Mouse (Mus musculus) gastrocnemius, postnatal 25 days (tissue): Measurements from ENCODE around the gene Vav3. TPM values are rescaled to one million over a fixed set of nuclear protein-coding genes. Genes with fewer than 3 reads are reported as not detected.

Experiments used
- DNase-seq: peaks from one replicate; pipeline ENCODE4 v3.0.0; 2022
- long read RNA-seq, 2 experiments: library from polyadenylated mRNA; stranded (forward); transcript quantifications; one replicate each; pipeline ENCODE4 v2.0.0; 2021
- total RNA-seq, 2 experiments: library from RNA; stranded (reverse); gene quantifications; 1 replicate in 1 of 2; 2 replicates in 1 of 2; pipeline ENCODE4 v1.2.3; 2021

Vav3 gene
- 1 to 10 TPM; 2.2 to 3.7 TPM for total RNA-seq
- long read RNA-seq, experiment 1, result 0 reads
- long read RNA-seq, experiment 2, full-length matches to known transcripts, result 2 of 3 reads
- long read RNA-seq, experiment 2, partial matches to known transcripts, result 0 of 3 reads
- long read RNA-seq, experiment 2, other reads (novel, unspliced or antisense), result 1 of 3 reads

DNA sequence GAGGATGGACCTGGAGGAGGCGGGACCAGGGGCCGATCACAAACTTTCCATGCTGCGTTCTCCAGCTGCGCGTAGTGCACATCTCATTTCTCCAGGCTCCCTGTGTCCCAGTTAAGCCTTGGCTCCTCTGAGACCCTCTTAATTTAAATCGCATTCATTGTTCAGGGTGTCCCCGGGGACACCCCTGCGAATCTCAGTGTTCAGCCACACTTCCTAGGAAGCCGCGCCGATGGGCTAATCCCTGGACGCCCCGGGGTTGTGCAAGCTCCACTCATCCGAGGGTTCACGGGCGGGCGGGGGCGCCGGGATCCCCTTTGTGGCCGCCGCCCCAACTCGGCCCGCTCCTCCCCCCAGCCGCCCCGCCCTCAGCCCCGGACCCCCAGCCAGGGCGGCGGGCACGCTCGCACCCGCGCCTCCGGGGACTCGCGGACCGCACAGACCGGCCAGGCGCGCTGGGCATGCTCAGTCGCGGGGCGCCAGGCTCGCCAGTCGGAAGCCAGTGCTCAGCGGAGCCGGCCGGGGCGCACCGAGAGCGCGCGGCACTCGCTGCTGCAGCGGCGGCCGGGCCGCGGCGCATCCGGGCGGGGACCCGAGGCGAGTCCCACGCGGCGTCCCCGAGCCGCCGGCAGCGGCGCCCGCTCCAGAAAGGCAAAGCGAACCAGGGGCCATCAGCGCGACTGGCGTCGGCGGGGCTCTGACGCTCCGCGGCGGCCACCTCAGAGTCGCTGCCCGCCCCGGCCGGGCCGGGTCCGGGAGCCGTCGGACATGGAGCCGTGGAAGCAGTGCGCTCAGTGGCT, at the start of gene Vav3:
TSS of gene Vav3 (plus strand) at position 380 of the 797 bp plus-strand sequence.
- DNase-seq, result peak; percentile 59

DNA sequence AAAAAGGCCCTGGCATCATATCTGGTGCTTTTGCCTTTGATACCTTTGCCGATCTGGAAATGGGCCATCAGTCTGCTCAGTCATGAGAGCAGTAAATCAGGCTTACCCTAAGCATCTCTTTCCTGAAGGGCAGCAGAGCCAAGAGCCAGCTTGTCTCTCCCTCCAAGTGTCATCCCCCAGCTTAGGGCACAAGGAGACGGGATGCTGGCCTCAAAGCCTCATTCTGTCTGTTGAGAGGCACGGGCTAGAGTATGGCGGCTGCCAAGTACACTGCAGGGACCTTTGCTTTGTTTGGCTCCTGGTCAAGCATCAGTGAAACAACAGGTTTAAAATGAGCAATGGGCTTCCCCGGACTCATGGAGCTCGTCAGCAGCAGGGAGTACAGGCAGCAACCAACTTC, 41.6 kb upstream of the Vav3 start:
- DNase-seq, result no peak

DNA sequence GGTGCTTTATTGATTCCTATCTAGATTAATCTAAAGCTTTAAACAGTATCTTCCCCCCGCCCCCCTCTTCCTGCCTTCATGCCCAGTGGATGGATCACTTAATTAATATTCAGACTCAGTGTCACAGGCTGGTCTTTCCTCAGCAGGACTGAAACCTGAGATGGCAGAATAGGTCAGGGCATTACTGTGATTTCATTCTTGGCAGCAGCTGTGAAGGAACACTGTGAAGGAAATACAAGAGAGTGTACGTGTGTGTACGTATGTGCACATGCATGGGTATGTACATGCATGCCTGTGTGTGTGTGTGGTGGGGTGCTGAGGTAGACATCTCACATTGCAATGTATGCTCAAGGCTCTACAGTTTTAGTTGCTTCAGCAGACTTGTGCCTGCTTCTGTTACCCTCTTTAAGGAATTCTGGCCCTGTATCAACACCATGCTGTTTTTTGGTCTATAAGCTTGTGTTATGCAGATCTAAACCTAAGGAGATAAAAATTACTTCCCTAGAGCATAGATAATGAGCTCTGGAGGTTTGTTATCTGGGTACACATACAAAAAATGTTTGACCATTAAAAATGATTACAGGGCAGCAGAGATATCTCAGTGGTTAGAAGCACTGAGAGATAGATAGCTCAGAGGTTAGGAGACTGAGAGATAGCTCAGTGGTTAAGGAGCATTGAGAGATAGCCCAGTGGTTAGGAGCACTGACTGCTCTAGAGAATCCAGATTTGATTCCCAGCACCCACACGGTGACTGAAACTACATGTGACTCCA, 41.0 kb upstream of the Vav3 start:
- DNase-seq, result no peak

DNA sequence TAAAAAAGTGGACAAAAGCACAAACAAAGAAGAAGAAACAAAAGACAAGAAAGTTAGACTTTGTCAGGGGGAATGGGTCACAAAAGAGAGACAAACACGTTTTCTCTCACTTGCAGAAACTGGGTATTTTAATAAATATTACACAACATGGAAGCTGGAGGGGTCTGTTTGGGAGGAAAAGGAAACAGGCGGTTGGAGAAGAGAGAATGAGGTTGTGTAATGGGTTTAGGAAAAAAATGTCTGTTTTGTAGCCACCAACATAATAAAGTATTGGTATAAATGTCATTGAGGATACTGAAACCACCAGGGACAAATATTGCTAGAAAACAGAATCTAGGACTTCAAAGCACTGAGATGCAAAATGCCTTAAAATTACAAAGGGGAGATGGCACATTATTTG, 38.4 kb upstream of the Vav3 start:
- DNase-seq, result no peak

DNA sequence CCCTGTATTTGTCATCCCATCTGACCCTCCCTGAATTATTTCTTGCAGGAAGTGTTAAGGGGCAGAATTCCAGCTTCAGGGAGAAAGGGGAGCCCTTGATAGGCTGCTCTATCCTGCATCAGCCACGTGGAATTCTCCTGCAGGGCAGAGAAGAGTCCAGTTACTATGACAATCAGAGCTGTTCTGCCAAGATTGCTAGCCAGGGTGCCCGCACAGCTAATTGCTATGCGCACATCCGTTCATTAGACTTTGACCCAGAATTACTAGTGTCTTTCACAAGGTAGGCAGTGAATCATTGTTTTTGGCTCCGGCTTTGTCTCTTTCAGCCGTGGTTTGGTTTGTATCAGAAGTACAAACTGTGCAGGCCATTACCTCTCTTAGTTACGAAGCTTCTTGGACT, 33.0 kb upstream of the Vav3 start:
- DNase-seq, result no peak

DNA sequence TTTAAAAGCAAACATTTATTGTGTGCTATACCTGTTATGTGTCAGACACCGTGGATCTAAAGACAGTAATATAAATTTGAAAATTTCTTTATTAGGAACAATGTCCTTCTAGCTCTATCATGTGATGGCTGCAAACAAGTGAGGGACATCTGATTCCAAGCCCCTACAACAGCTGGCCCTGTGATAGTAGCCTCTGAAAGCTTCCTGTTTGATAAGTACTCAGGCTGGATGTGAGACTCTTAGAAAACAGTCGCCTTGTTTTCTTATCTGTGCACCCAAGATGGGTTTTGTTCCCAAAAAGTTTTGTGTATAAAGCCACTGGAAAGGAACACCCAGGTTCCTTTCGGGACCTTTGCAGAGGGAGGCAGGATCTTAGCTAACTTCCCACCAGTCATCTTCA, 32.0 kb upstream of the Vav3 start:
- no peak for DNase-seq

DNA sequence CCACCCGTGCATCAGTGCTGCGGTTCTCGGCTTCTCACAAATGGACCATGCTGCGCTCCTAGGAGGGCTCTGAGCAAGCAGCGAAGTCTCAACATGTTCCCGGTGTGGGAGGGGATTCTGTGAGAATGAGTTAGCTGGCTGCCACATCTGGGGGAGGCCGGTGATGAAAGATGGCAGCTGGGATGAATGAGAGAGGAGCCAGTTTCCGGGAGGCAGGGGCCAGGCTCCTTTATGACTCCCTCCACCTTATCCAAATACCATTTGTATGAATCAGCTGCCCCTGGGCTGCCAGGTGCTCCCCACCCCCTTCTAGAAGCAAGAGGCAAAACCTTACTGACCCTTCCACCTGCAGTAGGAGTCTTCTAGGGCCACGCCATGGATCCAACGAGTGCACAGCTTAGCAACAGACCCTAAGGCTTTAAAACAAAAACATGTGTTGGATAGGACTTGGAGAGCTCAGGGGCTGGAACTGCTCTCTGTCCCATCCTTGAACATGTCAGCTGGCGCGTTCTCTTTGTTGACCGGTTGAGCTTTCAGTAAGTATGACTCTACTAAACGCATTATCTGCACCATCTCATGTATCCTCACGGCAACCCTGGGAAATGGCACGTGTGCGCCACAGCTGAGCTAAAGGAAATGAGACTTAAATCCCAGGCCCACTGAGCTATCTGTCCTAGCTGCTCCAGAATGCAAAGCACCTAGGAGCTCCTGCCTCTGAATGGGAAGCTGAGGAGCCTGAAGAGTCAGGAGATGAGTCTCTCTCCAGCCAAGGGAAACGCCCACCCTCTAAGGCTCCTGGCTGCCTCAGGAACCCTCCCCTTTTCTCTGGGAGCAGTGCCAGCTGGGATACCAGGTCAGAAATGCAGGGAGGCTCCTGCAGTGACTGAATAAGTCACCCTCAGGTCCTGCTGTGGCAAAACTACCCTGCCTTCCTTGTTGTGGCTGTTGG, 30.9 kb upstream of the Vav3 start:
- peak; percentile 45 for DNase-seq

DNA sequence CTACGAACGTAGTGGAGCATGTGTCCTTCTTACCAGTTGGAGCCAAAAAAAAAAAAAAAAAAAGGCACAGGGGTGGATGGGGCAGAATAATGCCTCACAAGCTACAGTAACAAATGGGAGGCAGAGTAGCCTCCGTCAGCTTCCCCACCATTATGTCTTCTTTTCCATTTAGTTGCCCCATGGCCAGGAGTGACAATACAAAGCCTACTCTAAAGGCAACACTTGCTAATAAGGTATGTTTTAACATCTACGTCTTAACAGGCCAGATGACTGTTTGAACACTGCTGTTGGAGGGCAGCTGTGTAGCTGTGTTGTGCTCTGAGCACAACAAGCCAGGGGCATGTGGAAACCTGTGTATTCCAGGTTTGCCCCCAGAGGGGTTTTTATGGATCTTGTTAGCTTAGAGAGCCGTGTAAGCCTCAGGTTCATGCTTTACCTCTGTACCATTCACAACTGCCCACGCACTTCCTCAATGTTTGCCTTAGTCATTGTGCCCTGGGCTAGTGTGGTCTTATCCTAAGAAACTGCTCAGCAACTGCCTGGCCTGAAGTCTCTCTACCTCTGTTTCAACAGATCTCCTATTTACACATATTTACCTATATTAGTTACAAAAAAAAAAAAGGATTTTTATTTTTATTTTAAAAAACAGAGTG, 29.2 kb upstream of the Vav3 start:
- no peak for DNase-seq

DNA sequence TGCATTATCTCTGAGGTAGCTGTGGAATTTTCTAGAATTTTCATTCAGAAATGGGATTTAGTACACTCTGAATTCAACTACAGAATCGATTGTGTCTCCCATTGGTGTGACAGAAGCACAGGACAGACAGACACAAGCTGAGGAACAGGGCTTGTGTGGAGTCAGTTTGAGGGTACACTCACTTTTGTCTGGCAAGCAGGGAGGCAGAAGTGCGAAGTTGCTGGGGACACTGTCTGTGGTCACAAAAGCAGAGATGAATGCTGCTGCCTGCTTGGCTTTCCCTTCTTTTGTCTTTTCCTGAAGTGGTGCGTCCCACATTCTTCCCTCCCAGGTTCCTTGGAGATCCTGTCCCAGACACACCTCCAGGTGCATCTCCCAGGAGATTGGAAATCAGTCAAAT, 28.6 kb upstream of the Vav3 start:
- DNase-seq, result no peak

DNA sequence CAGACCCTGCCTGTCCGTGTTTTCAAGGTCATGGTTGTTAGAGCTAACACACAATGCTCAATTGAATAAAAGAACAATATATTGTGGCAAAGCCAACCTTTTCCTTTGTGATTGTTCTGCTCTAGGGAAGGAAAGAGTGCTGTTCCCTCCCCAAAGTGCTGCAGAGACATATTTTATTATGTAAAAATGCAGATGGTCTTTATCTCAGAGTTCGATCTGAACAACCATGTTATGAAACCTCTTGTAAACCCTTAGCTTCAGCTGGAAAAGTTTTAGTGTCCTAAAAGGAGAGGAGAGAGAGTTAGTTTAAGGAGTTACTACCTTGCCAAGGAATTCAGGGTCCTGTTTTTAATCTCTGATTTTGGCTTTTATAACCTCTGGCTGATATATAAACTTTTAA, 27.0 kb upstream of the Vav3 start:
- DNase-seq, result no peak

DNA sequence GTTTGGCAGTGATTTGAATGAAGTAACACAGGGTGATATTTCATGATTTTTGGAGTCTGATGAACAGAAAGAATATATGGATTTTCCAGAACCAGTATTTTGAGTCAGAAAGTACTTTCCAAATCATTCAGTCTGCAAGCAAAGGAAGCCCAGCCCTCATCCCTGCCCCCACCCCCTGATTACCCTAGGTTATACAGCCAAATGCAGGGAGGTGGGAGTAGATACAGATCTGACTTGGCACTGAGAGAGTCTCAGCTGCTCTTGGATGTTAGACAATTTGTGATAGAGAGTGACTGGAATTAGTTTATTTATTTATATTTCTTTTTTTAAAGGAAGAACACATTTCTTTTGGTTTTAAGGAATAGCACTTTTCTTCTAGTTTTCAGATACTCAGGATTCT, 18.2 kb upstream of the Vav3 start:
- DNase-seq, result no peak

DNA sequence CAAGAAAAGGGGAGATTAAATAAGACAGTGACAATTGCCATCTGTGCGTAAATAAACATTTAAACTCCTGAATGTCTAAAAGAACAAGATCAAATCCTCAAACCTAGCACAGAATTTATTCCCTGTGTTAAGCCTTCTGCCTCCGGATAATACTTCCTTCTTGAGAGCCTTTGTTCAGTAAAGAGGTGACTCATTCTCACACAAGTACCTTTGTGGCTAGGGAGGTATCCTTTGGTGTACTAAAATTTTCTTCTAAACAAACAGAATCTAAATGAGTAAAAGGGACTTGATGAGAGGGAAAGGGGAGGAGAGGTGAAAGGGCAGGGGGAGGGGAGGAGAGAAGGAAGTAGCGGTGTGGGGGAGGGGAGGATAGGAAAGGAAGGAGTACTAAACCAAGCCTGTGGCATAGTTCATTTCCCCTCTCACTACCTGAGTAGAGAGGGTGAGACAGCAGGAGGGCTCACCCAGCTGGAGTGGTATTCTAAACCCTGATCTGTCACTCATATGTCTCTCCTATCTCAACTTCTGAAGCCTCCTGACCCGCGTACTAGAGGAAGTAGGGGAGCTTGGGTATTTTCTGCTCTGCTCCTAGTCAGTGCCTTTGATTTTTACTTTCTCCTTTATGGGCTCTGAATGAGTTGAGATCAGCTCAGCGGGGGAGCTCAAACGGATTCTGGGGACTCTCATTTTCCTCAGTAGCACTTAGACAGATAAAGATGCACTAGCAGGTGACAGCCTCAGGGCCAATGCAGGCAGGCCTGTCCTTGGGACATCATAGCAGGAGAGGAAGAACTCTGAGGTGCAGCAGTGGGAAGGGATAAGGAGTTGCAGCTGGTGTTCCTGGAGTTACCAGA, 16.8 kb upstream of the Vav3 start:
- DNase-seq, result no peak

DNA sequence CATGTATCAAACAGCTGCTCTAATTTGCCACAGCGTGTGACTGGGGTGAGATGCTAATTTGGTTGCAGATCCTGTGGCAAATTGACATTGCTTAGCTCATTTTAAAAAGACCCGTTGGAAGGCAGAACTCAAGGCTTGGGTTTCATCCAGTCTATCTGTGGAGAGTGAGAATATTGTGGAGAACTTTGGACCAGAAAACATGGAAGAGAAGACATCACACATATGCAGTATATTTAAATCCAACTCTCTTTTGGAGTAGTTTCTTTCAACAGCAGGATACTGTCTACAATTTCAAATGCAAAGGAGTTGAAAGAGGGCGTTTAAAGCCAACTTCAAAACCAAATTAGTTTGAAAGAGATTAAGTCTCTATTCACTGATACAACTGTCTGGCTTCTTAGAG, 13.3 kb upstream of the Vav3 start:
- DNase-seq, result no peak

DNA sequence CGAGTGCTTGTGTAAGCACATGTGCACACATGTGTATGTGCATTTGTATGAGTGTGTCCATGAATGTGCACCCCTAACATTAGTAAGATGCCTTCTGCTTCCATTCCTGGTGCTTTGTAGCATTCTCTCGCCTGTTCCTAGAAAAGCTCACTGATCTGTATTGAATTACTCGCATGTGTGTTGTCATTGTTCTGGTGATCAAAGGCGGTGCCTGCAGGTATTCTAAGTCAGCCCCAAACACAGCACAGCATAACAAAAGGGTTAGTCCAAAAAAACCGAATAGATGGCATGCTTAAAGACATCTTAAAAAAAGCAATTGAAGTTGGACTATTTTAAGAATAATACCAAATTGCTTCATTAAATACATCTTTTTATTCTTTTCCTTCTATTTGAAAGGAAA, 7.7 kb upstream of the Vav3 start:
- DNase-seq, result no peak

DNA sequence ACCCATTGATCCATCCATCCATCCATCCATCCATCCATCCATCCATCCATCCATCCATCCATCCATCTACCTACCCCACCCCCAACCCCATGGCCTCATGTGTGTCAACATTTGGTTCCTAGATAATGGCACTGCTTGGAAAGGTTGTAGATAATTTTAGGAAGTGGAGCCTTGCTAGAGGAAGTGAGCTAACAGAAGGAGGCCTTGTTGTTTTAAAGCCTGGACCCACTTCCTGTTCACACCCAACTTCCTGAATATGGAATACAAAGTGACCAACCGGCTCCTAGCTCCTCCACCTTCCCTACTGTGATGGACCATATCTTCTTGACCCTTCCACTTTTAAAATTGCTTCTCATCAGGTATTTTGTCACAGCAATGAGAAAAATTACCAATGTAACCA, 5.0 kb upstream of the Vav3 start:
- DNase-seq, result no peak

DNA sequence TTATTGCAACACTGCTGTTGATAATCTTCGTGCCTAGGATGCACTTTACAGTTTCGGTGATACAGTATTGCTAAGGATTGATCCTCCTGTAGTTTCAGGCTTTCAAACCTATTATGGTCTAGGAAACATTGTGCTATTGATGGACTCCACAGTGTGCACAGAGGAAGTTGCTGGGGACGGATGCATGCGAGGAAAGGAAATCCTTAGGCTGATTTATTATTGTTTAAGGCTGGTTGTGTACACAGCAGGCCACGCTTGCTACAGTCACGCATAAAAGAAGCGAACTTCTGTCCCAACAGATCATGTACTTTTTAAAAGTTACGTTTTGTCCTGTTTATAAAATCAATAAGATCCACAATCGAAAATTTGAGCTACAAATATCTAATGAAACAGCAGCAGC, 1.2 kb upstream of the Vav3 start:
- no peak for DNase-seq

DNA sequence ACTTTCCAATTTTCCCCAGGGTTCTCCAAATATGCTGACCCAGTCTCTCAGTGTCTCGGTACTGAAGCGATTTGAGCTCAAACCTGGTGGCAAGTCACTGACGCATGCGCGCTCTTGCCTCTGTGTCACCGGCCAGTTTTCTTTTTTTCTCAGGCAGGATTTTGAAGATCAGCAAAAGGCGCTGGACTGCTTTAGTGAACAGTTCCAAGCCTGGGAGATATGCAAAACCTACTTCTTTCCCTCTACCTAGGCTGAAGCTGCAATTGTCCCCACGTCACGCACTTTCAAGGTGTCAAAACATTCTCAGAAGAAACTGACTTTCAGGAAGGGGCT, 546 bp upstream of the Vav3 start:
- DNase-seq, result peak; percentile 34

DNA sequence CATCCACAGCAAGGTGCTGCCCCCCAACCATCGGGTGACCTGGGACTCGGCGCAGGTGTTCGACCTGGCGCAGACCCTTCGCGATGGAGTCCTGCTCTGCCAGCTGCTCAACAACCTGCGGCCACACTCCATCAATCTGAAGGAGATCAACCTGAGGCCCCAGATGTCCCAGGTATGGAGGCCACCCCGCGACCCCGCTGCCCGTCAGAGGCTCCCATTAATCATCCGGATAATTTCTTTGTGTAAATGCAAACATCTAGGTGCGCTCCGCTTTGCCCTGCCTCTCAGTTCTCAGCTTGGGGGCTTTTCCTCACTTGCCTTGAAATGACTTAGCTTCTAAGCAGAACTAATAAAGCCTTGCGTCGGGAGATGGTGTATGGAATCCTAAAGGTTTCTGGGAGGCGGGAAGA, 623 bp downstream of the Vav3 start:
- no peak for DNase-seq

DNA sequence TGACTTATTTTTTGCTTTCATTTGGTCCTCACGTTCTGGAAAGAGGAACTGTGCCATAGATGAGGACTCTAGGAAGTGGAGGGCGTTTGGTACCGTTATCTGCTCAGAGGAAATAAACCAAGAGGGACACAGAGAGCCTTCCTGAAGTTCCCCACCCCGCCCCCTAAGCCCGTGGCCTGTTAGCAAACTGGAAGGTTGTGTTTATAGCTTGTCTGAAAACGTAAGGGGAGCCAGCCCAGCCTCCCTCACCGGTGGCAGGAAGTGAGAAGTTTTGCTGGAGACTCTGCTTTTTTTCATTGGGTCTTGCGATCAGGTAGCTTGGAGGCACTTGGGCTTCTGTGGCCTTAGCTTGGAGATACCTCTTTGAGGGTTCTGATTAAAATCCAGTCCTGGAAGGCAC, 1.2 kb downstream of the Vav3 start:
- DNase-seq, result no peak

DNA sequence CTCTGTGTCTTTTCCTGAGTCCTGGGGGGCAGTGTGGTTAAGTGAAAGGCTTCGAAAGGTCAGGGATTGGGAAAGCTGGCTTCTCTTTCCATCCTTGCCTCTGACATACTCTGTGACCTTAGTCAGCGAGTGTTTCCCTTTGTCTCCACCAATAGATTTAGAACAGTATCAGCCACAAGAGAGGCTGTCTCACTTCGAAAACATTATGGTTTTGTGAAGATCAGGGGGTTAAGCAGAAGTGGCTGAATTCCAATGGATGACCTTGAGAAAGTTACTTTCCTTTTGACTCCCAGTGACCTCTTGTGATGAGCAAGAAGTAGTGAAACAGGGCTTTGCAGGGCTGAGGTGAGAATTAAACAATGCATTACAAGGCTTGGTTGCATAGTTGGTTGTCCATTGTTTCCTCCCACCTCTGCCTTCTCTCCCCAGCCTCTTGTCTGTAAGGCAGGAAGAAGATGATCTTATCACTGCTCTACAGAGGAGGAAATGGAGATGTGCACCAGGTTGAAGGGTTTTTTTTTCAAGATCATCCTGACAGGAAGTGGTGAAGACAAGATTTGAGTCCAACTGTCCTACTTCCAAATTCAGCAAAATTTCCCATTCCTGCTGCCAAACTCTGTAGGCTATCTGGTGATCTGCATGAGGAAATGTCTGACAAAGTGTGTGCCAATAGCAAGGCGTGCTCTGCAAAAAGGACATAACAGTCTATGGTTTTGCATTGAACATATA, 11.7 kb downstream of the Vav3 start:
- no peak for DNase-seq
